Mouse (Mus musculus): ENCODE measurements around the gene Rnf19b. TPM values are rescaled to one million over a fixed set of nuclear protein-coding genes. Genes with fewer than 3 reads are reported as not detected.

Gene Rnf19b
- 10 to 100 TPM; 17.0 to 17.4 TPM for total RNA-seq (2021)
- long read RNA-seq, experiment 1, transcript Rnf19b-206 (9 exons, 2,532 nt): major isoform, 13 of 19 reads
- long read RNA-seq, experiment 1, transcript Rnf19b-202 (9 exons, 1,992 nt): minor isoform, 5 of 19 reads
- long read RNA-seq, experiment 1, partial matches to known transcripts: 0 of 19 reads
- long read RNA-seq, experiment 1, other reads (novel, unspliced or antisense): 1 of 19 reads
- long read RNA-seq, experiment 2, transcript Rnf19b-206 (9 exons, 2,532 nt): major isoform, 11 of 11 reads
- long read RNA-seq, experiment 2, partial matches to known transcripts: 0 of 11 reads
- long read RNA-seq, experiment 2, other reads (novel, unspliced or antisense): 0 of 11 reads

DNA sequence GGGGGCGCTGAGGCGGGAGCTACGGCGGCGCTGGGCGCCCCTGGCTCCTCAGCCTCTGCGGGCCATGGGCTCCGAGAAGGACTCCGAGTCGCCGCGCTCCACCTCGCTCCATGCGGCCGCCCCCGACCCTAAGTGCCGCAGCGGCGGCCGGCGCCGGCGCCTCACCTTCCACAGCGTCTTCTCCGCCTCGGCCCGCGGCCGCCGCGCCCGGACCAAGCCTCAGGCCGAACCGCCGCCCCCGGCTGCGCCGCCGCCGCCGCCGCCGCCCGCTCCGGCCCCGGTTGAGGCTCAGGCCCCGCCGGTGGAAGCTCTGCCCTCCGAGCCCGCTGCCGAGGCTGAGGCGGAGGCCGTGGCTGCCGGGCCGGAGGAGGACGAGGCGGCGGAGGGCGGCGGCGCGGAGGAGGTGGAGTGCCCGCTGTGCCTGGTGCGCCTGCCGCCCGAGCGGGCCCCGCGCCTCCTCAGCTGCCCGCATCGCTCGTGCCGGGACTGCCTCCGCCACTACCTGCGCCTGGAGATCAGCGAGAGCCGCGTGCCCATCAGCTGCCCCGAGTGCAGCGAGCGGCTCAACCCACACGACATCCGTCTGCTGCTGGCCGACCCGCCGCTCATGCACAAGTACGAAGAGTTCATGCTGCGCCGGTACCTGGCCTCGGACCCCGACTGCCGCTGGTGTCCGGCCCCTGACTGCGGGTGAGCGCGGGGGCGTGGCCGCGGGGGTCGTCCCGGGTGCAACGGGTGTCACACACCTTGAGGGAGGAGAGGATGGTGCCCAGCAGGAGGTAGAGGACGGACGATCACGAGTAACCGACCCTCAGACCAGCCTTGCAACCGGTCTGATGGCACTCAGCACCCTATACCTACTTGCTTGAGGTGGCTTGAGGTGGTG is at the start of gene Rnf19b:
Gene Rnf19b, plus strand, starts transcription at position 65 of the 886 bp plus-strand sequence.
- DNase-seq: peak; percentile 52

DNA sequence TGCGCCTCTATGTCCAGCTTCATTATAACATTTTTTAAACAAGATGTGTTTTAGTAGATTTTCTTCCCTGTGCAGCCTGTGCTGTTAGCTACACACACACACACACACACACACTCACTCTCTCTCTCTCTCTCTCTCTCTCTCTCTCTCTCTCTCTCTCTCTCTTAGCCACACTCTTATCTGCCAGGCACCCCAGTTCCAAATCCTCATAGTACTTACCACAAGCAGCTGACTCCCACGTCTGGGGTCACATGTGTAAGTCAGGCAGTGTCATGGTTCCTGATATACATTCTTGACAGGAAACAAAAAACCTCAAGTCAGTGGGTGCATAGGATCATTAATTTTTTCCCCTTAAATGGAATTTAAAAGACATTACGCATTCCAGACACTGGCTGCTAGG is 49.4 kb upstream of the Rnf19b start:
- DNase-seq: no peak

DNA sequence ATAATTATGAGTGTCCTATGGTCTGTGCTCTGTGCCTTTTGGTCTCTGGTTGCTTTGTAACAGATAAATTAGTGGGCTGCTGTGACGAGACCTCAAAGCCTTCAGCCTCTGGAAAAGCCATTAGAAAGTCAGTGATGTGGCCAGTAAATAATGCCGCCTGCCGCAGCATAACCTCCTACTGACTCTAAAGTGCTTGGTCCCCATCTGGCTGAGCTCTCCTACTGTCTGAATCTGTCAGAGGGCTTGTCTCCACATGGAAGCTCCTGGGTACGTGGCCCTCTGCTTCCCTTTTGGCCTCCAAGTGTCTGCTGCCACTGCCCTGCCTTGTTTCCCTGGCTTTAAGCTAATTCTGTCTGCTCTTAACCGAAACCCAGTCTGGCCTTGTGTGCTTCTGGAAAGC is 48.5 kb upstream of the Rnf19b start:
- no peak for DNase-seq

DNA sequence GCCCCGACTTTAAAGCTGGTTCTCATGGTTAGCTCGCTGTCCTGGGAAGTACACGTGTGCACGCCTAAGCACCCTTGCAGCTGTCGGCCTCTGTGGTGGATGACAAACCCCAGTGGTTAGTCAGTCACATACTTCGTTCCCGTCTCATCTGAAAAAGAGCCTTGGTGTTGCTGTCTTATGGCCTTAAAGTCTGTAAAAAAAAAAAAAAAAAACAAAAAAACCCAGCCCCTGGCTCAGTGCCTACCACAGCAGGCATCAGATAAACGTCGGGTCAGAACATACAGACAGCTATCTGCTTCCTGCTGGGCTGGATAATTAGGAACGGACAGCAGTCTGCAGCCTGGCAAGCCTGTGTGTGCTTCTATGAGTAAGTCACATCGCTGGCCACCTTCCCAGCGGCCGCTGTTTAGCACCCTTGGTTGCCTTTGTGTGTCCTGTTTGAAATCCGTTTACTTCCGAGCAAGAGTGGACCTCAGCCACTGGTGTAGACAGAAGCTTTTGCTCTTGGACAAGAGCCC is 46.4 kb upstream of the Rnf19b start:
- peak; percentile 50 for DNase-seq

DNA sequence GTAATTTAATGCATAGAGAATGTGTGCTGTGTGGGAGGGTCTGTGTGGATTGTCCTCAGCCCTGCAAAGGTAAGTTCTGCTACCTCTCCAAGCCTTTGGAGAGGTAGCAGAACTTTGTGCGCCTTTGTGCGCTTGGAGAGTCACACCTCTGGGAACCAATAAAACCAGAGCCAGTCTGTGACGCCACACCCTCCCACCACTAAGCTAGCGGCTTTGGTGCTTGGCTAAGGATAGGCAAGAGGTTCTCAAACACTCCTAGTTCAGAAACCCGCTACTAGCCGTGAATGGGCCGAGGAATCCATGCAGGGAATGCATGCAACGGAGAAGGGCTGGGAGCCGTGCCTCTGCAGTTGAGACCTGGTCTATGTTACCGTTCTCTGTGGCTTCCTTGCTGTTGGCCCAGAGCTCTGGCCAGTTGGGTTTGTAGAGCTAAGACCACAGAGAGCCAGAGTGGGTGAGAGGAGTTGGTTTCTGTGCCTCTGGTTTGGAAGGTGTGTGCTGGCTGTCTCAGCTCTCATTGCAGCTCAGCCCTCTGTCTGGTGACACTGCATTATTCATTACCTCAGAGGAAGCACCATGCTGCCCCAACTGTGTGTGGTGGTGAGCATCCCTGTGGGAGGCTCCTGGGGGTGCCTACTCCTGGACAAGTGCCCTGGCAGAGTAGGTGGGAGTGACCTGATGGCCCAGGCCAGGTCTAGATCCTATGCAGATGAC is 44.8 kb upstream of the Rnf19b start:
- no peak for DNase-seq

DNA sequence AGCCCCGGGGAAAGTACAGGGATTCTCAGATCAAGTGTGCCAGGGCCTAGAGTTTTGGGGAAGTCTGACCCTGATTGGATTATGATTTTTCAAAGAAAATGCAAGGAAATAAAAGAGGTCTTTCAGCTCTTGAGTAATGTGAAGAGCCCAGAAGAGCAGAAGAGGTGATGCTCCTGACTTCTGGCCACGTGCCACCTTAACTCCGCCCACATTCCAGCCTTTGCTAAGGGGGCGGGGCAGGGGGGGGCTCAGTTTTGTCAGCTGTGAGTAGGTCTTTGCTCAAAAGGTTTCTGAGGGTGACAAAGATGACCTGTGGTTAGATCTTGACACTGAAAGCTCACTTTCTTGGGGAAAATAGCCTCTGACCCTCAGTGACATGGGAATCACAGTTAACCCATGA is 41.7 kb upstream of the Rnf19b start:
- peak; percentile 43 for DNase-seq

DNA sequence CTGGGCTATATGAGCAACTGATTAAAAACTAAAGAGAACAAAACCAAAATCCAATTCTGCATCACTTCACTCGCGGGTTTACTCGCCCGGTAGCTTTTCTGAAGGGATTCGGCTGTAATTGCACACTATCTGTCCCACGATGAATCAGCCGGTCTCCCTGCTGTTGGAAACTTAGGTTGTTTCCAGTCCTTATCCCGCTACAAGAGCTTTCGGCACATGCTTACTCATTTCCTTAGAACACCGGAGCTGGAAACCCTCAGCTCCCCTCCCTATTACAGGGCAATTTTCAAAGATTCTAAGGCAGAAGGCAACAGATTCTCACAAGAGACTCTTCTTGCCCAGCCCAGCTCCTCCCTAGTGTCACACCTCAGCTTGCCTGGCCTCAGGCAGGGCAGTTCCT is 40.9 kb upstream of the Rnf19b start:
- no peak for DNase-seq

DNA sequence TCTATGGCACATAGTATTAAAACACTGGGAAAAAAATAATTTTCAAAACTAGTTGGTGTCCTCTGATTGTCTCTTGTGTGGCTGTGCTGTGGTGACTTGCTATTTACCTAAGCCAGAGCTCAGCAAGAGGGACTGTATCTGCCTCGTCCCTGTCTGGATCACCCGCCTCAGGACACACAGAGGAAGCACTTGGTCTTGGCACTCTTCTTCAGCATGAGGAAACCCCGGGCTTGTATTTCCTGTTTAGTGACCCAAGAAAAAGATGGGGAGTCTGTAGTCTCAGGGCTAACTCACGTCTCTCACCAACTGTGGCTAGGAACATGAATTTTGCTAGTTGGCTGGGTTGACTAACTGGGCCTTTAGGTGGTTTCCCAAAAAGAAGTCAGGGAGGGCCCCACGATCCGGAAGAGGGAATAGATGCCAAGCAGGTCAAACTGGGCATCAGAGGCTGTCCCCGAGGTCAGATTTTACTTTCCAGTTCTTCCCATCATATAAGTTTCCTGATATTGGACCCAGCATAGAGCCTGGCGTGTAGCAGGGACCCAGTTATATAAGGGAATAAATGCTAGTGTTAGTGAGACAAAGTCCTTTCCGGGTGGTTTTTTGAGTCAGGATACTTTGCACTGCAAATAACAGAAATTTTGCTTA is 39.2 kb upstream of the Rnf19b start:
- no peak for DNase-seq

DNA sequence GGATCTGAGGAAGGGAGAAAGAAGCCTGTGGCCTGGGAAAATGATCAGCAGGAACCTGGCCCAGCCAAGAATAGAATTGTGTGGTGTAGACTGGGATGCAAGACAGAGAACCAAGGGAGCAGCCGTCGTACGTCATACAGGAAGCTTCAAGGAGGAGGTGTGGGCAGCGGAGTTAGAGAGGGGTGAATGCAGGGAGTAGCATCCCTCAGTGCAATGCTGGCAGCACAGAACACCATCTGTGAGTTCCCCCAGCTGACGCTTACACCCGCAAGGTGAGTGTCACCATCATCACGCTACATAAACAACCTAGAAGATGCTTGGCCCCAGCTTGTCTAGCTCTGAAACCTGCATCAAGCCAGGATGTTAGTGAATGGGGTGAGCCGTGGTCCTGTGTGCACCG is 38.3 kb upstream of the Rnf19b start:
- DNase-seq: no peak

DNA sequence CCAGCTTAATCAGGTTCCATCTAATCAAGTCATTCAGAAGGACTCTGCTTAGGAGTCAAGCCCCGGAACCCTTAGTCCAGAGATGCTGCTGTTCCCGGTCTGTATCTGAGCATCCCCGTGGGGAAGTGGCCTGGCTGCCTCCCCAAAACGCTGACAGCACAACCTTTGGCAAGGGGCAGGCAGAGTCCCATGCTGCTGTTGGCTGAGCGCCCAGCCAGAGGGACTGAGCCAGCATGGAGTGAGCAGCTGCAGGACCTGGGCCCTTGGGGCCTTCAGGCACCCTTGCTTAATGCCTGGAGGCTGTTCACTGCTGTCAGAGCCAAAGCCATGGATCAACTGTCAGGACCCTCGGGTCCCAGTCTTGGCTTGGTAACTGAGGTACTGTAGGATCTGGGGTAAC is 37.6 kb upstream of the Rnf19b start:
- DNase-seq: peak; percentile 94

DNA sequence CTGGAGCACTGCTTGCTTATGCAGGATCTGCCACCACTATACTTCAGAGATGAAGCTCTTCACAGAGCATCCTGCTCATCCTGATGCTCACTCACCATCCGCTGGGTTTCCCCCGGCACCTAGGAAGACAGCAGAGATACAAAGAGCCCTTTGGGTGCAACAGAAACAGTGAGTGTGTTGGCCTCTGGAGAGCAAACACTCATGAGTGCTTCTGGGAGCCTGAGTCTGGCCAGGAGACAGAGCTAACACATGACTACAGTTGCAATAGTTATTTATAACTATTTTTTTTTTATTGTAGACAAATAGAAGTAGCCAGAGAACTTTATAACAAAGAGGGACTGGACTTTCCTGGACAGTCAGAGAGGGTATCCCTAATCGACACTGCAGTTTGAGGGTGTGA is 36.6 kb upstream of the Rnf19b start:
- DNase-seq: no peak

DNA sequence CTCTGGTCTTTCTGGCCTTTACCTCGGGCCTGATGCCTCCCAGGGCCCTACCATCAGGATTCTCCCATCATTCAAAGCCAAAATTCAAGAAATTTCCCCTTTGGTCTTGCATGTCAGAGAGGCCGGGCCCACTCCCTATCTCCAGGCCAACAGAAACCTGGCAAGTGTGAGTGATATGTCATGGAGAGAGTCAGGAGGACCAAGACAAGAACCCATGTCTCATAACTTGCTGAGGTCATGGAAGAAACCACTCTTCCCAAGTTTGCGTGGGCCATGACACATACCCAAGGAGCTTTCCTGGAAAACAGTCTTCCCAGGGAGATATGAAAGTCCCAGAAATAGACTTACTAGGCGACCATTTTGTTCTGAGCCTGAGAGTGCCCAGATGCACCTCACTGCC is 36.2 kb upstream of the Rnf19b start:
- no peak for DNase-seq

DNA sequence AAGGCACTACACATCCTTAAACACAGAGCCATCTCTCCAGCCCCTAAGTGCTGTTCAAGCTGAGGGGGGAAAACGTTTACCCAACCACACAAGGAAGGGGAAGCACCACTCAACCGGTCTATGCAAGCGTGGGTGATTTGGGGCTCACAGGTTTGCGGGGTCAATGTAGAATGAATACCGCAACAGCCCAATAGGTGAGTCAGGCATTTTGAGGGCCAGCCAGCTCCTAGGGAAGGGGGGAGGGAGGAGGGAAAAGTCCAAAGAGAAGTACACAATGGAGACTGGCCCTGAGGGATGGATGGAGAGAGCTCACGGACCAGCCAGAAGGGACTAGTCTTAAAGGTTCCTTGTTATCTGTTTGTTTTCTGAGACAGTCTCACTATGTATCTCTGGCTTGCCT is 34.2 kb upstream of the Rnf19b start:
- no peak for DNase-seq

DNA sequence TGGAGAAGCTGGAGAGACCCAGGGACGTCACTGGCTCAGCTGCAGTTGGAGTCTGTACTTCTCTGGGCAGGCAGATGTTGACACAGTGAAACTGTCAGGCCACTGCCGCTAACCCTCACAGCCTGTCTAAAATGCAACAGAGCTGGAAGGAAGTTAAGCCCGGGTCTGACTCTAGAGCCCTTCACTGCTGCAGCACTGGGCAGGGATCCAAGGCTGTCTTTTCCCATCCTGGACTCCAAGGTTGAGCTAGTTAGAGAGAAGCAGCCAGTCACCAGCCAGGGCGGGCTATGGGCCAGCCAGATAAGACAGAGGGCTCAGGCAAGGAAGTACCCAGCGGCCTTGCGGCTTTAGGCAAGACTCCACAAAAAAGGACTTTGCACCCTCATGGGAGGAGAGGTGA is 33.3 kb upstream of the Rnf19b start:
- peak; percentile 49 for DNase-seq

DNA sequence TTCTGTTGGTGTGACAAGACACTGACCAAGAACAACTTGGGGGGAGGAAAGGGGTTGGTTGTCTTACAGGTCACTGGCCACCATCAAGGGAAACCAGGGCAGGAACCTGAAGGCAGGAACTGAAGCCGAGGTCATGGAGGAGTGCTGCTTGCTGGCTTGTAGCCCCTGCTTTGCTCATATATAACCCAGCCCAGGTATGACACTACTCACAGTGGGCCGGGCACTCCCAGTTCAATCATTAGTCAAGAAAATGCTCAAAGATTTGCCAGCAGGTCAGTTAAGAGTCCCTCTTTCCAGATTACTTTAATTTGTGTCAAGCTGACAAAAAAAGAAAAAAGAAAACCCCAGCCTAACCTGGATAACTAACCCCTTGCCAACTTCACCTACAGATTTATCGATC is 32.4 kb upstream of the Rnf19b start:
- DNase-seq: no peak

DNA sequence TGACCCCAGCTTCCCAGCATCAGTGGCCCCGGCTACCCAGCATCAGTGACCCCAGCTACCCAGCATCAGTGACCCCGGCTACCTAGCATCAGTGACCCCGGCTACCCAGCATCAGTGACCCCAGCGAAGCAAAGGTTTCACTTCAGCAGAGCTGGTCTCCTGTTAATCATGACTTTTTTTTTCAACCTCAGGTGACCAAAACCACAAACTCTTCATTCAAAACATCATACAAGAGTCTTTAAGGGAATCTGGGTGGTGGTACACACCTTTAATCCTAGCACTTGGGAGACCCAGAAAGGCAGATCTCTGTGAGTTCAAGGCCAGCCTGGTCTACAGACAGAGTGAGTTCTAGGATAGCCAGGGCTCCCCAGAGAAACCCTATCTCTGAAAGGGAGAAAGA is 27.3 kb upstream of the Rnf19b start:
- no peak for DNase-seq

DNA sequence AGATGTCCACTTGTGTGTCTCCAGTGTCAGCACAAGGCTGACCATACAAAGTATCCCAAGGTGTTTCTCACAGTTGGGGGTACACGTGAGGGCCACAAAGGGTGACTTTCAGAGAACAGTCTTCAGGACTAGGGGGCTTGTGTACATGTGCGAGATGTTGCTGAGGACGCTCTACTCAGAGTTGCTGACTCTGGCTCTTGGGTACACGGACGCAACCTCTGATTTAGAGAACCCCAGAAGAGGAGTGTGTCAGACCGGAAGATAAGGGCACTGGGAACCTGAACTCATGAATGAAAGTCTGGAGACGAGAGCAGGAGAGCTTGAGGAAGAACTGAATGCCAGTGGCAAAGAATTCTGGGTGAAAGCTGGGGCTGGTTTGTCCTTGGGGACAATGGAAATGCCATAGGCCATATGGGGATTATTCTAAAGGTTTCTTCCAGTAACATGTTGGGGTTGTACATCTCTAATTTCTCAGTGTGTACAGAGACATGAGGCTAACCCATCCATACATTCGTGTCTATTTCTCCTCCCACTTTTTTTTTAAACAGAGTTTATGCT is 26.6 kb upstream of the Rnf19b start:
- no peak for DNase-seq

DNA sequence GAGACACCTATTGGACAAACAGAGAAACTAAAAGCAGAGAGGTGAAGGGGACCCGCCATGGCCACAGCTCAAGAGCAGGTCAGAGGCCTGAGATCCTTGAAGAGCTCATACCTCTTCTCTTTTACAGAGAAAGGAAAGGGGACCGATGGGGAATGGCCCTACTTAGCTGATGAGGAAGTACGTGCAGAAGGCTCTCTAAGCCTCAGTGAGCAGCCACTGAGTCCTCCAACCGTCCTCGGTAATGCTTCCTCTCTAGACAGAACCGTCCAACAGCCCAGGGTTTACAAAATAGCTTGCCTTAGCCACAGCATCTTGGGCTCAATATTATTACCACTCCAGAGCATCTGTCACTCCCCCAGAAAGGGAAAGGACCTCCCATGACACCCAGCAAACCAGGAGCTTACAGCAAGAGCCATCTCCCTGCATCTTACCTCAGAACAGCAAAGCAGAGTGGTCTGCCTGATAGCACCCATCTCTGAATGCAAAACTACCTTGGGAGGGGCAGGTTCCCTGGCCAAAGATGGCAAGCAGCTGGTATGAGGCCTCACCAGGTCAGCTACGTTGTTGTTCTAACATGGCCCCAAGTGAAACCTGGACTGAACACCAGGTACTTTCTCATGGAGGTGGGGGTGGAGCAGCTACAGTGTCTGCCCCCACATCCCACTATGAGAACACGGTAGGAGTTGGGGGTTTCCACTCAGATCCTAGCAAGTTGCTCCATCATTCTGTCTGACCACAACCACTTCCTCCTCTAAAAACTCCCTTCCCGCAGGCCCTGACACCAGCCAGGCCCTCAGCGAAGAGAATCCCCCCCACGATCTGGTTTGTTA is 25.7 kb upstream of the Rnf19b start:
- no peak for DNase-seq

DNA sequence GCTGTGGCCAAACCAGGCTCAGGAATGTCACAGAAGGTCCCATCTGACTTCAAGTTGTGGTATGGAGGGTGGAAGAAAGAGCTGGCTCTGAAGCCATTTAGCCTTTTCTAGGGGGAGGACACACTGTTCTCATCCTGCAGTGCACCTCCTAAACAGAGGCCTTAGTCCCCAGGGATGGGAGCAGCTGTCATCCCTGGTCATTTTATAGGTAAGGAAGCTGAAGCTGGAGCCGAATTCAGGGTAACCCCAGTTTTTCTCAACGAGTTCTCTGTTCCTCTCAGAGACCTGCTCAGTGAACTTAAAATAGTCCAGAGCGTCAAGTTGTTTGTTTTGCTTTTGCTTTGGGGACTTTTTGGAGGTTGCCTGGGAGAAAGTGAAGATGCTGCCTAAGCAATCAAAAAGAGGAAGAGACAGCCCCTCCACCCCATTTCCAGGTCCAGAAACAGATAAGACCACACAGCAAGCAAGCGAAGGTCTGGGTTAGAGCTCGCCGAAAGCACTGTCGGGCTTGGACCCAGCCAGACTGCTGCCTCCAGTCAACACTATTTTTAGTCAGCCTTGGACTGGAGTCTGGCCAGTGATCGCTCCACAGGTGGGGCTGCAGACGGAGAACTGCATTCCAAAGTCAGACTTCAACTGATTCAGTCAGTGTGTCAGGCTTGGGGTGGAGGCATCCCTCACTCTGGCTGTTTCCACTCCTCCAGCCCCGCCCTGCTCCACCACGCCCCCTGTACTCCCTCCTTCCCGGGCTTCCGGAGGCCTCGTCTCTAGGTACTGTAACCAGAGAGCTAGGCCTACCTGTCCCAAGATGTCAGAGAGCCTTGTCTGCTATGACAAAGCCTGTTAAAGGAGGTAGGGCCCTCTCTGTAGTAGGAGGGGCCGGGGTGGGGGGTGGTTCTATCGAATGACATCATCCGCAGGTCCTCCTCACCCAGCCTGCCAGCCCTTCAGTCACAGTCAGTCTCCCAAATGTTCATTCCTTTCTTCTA is 24.8 kb upstream of the Rnf19b start:
- peak; percentile 61 for DNase-seq

DNA sequence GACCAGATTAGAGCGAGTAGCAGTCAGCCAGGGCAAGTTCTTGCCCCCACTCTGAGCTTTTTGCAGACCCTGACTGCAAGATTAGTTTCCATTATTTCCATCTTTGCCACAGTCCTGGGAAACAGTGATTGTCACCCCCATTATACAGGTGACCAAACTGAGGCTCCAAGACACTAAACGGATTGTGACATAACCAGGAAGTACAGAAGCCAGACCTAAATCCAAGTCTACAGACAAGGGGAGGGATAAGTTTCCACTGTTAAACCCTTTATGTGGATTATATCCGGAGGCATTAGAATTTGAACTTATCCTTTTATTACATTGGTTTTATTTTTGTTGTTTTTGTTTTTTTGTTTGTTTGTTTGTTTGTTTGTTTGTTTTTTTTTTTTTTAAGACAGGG is 23.8 kb upstream of the Rnf19b start:
- no peak for DNase-seq
